Mouse (Mus musculus) small intestine, adult 2 months (tissue): ENCODE data around the gene Tmem108.
A peak's percentile ranks its signal among the peaks of the same experiment; 100 is the strongest.

ENCODE experiments used
- CTCF ChIP-seq: fragments of 200-500 bp; IDR thresholded peaks from 2 replicates; pipeline ENCODE4 v1.5.1; 2012; ENCODE audit warnings: low read depth, mild to moderate bottlenecking, control low read depth, inconsistent platforms, low read length, moderate library complexity, mixed read lengths; ENCODE audit not compliant: insufficient replicate concordance, insufficient read length; ENCODE audit errors: extremely low read depth
- POLR2A ChIP-seq: fragments of 200-500 bp; IDR thresholded peaks from 2 replicates; pipeline ENCODE4 v1.6.1; 2012; ENCODE audit warnings: low read depth, mild to moderate bottlenecking, control low read depth, inconsistent platforms, low read length, moderate library complexity

DNA sequence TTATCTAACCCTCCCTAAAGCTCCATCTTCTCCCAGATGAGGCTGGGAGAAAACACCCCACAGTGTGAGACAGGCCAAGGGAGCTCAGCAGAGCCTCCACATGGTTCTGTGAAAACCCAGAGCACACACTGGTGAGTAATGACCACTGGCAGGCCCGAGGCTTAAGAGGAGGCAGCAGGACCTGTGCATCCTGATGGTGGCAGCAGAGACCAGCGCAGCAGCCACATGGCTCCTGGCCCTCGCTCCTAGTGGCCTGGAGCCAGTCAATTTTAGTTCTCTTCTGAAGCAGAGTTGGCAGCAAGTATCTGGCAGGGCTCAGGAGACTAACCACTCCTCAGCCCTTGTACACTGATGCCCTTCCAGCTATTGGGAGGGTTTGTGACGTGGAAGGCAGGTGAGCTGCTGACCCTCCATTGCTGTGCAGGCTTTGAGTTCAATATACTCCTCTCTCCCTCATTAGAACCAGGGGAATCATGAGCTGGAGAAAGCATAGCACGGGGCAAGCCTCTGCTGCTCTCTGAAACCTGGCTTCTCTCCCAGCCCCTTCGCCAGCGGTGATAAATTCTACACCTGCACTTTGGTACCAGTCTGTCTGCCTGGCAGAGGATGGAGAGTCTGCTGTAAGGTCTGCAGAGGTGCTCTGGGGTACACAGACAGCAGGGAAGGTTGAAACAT is 267.2 kb downstream of the Tmem108 start:
- TF ChIP-seq CTCF, result peak; percentile 66
- no peak for TF ChIP-seq POLR2A
